Mouse (Mus musculus): ENCODE measurements at regions not wholly inside any gene's neighbourhood (a gene's known extent, or its start where the extent isn't known, plus 50 kb on each side); places are given as distances from the start of the nearest gene placed in this dataset.

DNA sequence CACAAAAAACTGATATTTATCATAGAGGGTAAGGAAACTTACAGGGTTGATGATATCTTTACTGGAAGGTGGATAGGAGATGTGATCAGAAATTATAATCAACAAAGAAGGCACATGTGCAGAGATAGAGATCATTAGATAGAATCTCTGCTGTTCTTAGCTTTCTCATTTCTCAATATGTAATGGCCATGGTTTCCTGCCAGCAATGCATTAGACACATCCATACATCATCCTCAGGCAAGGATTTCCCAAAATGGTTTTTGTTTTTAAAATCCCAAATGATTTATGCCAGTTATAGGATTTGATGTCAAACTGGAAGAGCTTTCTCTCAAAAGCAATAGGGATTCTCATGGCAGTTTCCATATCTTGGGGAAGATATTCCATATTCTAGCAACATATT lies 52.0 kb upstream of the C030005K15Rik start:
- no peak for DNase-seq
- intact Hi-C loops (cut with DNase I) = no loop called here

GRCm38 (mm10) chr10:97779335-97779734 lies 52.8 kb upstream of the C030005K15Rik start:
- intact Hi-C loops (cut with DNase I) = no loop called here
- DNase-seq = no peak

DNA sequence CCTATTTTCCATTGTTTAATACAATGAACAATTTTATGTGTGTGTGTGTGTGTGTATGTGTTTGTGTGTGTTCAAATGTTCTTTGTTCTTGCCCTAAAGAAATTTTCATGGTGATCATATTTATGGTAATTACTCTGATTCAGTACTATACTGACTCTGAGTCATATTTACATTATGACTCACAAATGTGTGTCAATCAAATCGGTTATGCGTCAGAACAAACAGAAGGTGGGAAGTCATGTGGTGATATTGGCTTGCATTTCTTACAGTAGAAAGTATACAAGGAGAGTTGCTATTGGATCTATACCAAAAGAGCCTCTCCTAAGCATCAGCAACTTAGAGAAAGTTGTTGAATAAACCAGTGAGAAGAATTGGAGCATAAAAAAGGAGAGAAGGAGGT lies 67.2 kb upstream of the C030005K15Rik start:
- DNase-seq = no peak
- intact Hi-C loops (cut with DNase I) = no loop called here

GRCm38 (mm10) chr10:97801448-97802265 lies 75.1 kb upstream of the C030005K15Rik start:
- intact Hi-C loops (cut with DNase I) = no loop called here
- peak; percentile 4 to 12 for DNase-seq

GRCm38 (mm10) chr10:97807947-97808346 lies 81.4 kb upstream of the C030005K15Rik start:
- DNase-seq = no peak
- intact Hi-C loops (cut with DNase I) = no loop called here

GRCm38 (mm10) chr10:97842574-97842973 lies 116.0 kb upstream of the C030005K15Rik start:
- intact Hi-C loops (cut with DNase I) = loop anchor here (5.0 kb wide), 1 partner anchor 1245 kb away; no protein-coding TSS in a partner anchor
- DNase-seq = peak; percentile 2 to 10

DNA sequence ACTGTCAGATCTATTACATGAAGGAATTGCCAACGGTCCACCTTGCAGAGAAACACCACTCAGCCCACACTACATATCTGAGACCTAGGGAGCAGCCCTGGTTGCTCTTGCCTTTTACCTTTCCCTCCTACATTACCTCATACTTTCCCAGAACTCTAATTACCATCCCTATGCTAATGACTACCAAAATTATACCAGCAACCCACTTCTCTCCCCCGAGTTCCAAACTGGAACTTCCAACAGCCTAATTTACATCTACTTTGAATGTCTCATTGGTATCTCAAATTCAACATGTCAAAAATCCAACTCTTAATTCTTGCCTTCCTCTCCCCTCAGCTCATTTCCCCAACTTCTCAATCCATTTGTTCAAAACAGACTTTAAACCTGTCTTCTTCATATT lies 124.9 kb upstream of the C030005K15Rik start:
- intact Hi-C loops (cut with DNase I) = no loop called here
- no peak for DNase-seq

DNA sequence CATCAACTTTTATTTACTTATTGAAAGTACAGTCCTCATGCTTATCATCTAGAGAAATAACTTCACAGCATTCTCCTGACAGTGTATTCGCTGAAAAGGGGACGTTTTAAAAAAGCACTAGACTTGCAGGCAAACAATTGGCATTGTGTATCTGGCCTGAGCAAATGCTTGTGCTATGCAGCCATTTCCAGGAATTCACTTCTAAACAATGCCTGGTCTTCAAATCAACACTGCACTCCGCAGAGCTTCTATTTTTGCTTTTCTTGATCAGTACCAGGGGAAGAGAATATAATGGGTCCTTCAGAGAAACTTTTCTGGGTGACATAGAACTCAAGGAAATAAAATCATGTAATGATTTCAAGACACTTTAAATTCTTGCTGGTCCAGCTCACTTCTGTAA lies 150.5 kb upstream of the C030005K15Rik start:
- intact Hi-C loops (cut with DNase I) = no loop called here
- DNase-seq = peak in 1 of 2 experiments; percentile 2

DNA sequence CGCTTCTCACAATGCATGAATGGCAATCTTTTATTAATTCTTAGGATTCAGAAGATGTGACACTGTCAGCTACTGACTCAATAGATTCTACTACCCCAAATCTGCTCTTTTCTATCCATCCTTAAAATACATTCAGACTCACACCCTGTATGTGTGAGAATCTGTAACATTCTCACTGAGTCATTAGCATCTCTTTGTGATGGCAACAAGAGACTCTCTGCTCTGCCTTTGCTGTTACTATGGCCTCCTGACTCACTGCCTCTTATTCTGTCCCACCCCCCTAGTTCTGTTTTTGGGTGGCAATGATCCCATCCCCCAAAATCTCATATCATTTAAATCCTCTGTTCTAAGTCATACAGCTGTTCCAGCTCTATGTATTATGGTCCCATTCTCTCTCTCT lies 159.5 kb upstream of the C030005K15Rik start:
- intact Hi-C loops (cut with DNase I) = no loop called here
- DNase-seq = no peak

DNA sequence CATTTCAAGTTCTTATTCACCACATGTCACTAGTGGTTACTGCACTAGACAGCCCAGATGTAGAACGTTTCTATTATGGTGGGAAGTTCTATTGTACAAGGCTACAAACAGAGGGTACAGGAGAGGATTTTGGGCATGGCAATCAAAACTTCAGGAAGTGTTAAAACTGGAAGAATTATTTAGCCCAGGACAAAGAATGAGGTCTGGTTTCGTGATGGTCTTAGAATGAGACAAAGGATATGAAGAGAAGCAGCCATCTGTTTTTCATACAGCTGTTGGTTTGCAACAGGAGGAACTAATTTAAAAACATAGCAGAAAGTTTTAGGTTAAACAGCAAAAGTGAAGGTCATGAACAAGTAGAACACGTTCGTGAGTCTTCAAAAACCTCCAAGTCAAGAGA lies 179.2 kb upstream of the C030005K15Rik start:
- intact Hi-C loops (cut with DNase I) = no loop called here
- no peak for DNase-seq

GRCm38 (mm10) chr10:97925568-97925967 lies 199.0 kb upstream of the C030005K15Rik start:
- no peak for DNase-seq

GRCm38 (mm10) chr10:97940345-97940744 lies 213.8 kb upstream of the C030005K15Rik start:
- intact Hi-C loops (cut with DNase I) = no loop called here
- DNase-seq = no peak

More at GRCm38 (mm10) chr10:97925568-97925967, 199.0 kb upstream of the C030005K15Rik start:
- intact Hi-C loops (cut with DNase I) = no loop called here

GRCm38 (mm10) chr10:97965881-97966280 lies 239.3 kb upstream of the C030005K15Rik start:
- DNase-seq = no peak
- intact Hi-C loops (cut with DNase I) = no loop called here

DNA sequence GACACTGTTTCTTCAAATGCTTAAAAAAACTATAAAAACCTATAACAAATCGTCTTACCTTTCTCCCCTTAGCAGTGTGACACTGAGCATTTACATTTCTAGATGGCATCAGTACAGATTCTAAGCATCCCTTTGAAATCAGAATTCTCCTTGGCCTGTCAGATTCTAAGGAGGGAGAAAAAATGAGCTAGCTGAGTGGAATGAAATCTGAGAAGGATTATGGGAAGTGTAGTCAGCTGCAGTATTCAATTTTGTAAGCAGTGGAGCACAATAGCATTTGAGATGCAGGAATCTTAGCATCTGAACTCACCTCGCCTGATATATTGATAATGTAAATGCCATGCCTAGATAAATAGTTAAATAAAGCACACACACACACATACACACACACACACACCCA lies 240.4 kb upstream of the C030005K15Rik start:
- no peak for DNase-seq
- intact Hi-C loops (cut with DNase I) = no loop called here

GRCm38 (mm10) chr10:98007037-98007436 lies 280.5 kb upstream of the C030005K15Rik start:
- DNase-seq = no peak
- intact Hi-C loops (cut with DNase I) = no loop called here

DNA sequence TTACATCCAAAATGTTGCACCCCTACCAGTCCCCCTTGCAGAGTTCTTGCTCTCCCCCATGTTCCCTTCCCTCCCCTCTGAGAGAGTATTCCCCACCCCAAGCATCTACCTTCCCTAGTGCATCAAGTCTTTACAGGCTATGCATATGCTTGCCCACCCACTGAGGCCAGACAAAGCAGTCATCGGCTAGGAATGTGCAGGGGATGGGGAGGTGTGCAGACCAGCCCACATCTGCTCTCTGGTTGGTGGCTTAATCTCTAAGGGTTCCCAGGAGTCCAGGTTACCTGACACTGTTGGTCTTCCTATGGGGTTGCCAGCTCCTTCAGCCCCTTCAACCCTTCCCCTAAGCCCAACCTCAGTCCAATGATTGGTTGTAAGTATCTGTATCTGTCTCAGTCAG lies 281.8 kb upstream of the C030005K15Rik start:
- intact Hi-C loops (cut with DNase I) = no loop called here
- no peak for DNase-seq

GRCm38 (mm10) chr10:98012916-98013315 lies 286.4 kb upstream of the C030005K15Rik start:
- intact Hi-C loops (cut with DNase I) = no loop called here
- no peak for DNase-seq

- intact Hi-C loops (cut with DNase I) = no loop called here
- DNase-seq = no peak
Measured at GRCm38 (mm10) chr10:98014985-98015902, 288.7 kb upstream of the C030005K15Rik start.

DNA sequence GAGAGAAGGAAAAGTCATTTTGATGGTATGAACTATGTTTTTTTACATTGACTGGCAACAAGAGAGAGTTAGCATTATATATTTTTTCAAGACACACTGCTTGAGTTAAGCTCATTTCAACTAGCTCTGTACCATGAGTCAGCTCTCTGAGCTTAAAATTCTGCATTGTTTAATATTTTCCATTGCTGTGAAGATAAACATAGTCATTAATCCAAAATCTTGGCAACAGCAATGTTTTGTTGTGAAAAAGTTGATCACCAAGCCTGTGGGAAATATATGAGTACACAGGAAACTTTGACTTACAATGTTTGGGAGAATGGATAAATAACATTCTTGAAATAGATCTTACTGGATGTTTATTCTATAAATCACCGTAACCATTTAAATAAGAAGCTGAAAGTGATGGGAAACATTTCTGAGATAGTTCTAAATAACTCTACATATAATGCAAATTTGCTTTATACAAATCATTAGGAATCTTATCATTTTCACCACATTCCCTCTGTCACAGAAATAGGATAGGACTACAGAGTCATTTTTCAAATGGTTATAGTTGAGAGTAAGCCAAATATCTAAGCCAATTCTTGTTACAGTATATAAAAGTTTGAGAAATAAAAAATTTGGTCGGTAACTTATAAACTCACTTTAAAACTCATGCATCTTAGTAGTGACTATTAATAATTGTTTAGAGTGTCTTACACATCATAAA lies 290.2 kb upstream of the C030005K15Rik start:
- DNase-seq = no peak
- intact Hi-C loops (cut with DNase I) = no loop called here

- intact Hi-C loops (cut with DNase I) = no loop called here
- no peak for DNase-seq
Measured at GRCm38 (mm10) chr10:98029124-98029523, 302.6 kb upstream of the C030005K15Rik start.

- intact Hi-C loops (cut with DNase I) = no loop called here
- no peak for DNase-seq
Measured at GRCm38 (mm10) chr10:98029621-98030020, 303.1 kb upstream of the C030005K15Rik start.
